Mouse (Mus musculus) Patski (cell line): ENCODE measurements around the gene Gpx2. TPM values are rescaled to one million over a fixed set of nuclear protein-coding genes. Genes with fewer than 3 reads are reported as not detected.

Source experiments
- ATAC-seq: fragments of 100-300 bp; one replicate; pipeline ENCODE4 v1.8.0; 2021
- CTCF ChIA-PET: fragments of 350-600 bp; sonication (Branson Sonifier 250); formaldehyde crosslinking; loops from one replicate; lab custom pipeline; 2022; ENCODE audit warnings: inconsistent platforms; lab: Charles Lee
- POLR2A ChIA-PET: fragments of 350-600 bp; sonication (Branson Sonifier 250); formaldehyde crosslinking; loops from one replicate; lab custom pipeline; 2022; ENCODE audit warnings: antibody characterized with exemption, inconsistent platforms; lab: Charles Lee
- DNase-seq: peaks from one replicate; pipeline ENCODE4 v3.0.0-alpha.2; 2011; ENCODE audit warnings: low read depth, low spot score
- H3K27me3 ChIP-seq: fragments of 371-371 bp; one replicate; pipeline ENCODE4 v1.5.1; 2021
- CTCF ChIP-seq: fragments of 100-300 bp; IDR thresholded peaks from one replicate; pipeline ENCODE4 v1.5.1; 2021
- in situ Hi-C: fragments of 300-500 bp; cut with MboI; formaldehyde crosslinking; loops from 3 replicates; pipeline ENCODE4 v1.11.1; 2018; ENCODE audit warnings: low pct_unique_long_range_greater_than_20kb, mixed read lengths
- polyA plus RNA-seq: library from polyadenylated mRNA; unstranded; gene quantifications from one replicate; pipeline ENCODE4 v1.2.3, GENCODE M21; 2021

Gpx2 gene
- not detected for polyA plus RNA-seq

DNA sequence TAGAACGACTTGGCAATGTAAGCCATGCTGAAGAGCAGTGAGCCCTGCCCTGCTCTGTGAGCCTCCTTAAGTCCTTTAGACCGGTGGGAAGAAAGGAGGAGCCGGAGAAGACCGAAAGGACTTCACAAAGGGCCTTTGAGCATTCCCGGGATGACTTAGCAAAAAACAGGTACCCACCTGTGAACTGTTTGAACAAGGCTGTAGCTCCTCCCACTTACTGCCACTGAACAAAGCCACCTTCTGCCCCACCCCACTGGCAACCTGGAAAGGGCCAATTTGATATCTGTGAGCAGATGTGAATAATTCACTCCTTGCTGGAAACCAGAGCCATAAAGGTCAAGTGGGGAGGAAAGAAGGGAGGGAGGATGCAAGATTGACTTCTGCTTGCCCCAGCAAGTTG, at the start of gene Gpx2:
Gpx2 (minus strand) TSS at position 205 of the 400 bp plus-strand sequence.
- peaks cover 23% of the 10 kb centered on the region for H3K27me3 ChIP-seq
- ChIA-PET CTCF (no interaction called here), POLR2A (no interaction called here)
- in situ Hi-C loops, result loop anchor here (10.0 kb wide), 1 partner anchor 151 kb away; no protein-coding TSS in a partner anchor
- DNase-seq (no peak), ATAC-seq (no peak)
- TF ChIP-seq CTCF, result no peak

DNA sequence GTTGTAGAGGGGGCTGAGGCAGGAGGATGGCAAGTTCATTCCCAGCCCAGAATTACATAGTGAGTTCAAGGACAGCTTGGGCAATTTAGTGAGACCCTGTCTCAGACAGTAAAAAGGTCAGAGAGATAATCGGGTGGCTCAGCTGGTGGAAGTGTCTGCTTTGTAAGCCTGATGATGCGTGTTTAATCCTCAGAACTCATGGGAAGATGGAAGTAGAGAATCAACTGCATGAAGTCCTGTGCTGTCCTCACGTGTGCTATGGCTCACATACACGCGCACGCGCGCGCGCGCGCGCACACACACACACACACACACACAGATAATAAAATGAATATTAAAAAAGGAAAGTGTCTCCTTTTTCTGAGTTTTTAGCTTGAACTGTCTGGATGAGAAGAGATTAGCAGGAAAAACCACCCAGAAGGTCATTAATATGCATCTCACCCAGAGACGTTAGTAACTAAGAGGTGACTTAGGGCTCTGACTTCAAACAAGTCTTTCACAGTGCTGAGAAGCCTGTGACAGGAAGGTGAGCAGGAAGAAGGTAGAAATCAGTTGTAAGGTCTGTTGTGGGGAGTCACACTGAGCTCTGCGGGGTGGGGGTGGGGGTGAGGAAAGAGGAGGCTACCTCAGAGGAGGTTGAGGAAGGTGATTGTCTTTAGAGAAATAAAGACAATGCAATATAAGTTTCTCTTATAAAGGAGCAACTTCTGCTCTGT, 49.1 kb upstream of the Gpx2 start:
- in situ Hi-C loops, result loop anchor here (25.0 kb wide), 1 partner anchor 818 kb away; no protein-coding TSS in a partner anchor
- CTCF ChIA-PET, result no interaction called here
- H3K27me3 ChIP-seq, result no peaks in the 10 kb centered on the region
- POLR2A ChIA-PET, result no interaction called here
- no peak for ATAC-seq
- no peak for TF ChIP-seq CTCF
- no peak for DNase-seq

DNA sequence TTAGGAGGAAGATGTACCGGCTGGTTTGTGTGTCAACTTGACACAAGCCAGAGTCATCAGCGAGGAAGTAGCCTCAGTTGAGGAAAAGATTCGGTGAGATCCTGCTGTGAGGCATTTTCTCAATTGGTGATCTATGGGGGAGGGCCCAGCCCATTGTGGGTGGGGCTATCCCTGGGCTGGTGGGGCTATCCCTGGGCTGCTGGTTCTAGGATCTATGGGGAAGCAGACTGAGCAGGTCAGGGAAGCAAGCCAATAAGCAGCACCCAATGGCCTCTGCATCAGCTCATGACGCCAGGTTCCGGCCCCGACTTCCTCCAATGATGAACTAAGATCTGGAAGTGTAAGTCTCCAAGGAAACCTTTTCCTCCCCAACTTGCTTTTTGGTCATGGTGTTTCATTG, 44.7 kb upstream of the Gpx2 start:
- CTCF ChIA-PET, result interaction anchor here (1.5 to 1.7 kb wide), 2 partner anchors 23 to 39 kb away, joined by 4 to 5 read pairs; no protein-coding TSS in a partner anchor
- POLR2A ChIA-PET, result no interaction called here

DNA sequence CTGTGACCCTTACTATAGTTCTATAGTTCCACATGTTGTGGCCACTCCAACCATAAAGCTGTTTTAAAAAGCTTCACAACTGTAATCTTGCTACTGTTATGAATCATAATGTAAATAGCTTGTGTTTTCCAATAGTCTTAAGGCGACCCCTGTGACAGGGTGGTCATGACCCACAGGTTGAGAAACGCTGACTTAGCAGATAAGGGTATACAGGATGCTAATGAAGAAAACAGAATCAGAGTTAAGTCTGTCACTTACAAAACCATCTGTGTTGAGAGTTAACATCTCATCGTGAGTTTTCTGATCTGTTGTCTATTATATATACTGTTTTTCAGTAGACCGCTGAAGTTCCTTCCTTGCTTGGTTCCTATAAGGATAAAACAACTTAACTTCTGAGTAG, 43.9 kb upstream of the Gpx2 start:
- CTCF ChIA-PET, result interaction anchor here (1.8 kb wide), 1 partner anchor 40 kb away, joined by 4 read pairs; no protein-coding TSS in a partner anchor

More for the DNA sequence above, 44.7 kb upstream of the Gpx2 start:
- H3K27me3 ChIP-seq, result no peaks in the 10 kb centered on the region
- ATAC-seq (no peak), DNase-seq (no peak)
- TF ChIP-seq CTCF, result no peak
- in situ Hi-C loops, result loop anchor here (25.0 kb wide), 1 partner anchor 822 kb away; no protein-coding TSS in a partner anchor

DNA sequence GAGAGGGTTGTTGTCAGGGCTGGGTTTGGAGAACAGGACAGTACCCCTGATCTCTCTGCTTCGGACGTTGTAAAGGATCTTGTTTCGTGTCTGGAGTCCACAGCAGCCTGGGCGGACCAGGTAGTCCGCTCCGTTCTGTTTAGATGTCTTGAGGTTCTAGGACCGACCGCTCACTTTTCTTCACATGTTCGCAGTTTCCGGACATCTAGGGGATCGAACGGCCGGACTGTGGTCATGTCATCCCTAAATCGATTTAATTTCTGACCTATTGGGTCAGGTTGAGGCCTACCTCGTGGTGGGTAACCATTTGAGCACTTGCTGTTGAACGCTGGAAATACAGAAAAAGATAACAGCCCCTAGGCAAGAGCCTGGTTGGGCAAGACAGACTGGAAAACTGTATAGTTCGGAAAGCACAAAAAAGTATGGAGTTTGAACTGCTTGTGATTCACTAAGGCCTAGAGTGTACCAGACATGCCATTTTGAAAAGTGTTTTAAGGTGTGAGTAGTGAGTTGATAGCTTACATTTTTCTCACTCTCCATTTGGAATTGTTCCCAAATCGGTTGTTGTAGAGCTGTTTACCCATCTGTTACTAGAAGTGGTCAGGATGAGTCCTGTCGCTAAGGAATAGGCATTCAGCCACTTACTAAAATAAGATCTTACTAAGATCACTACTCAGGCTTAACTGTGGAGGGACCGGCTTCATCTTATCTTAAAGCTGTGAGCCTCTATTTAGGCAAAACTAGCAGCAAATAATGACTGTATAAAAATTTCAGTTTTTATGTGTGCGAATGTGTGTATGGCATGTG, 42.7 kb upstream of the Gpx2 start:
- in situ Hi-C loops, result loop anchor here (5.0 to 25.0 kb wide), 3 partner anchors 44 to 824 kb away; partner anchors contain the start of gene Fut8
- H3K27me3 ChIP-seq, result no peaks in the 10 kb centered on the region
- ATAC-seq (no peak), DNase-seq (no peak)
- ChIA-PET CTCF (interaction anchor here (1.1 to 2.2 kb wide), 10 partner anchors 30 to 171 kb away, joined by 3 to 15 read pairs (median 4); no protein-coding TSS in a partner anchor), POLR2A (interaction anchor here (1.6 kb wide), 1 partner anchor 9 kb away, joined by 3 read pairs; no protein-coding TSS in a partner anchor)
- no peak for TF ChIP-seq CTCF

More for the DNA sequence above, 43.9 kb upstream of the Gpx2 start:
- DNase-seq (no peak), ATAC-seq (no peak)
- POLR2A ChIA-PET, result interaction anchor here (1.6 kb wide), 1 partner anchor 8 kb away, joined by 3 read pairs; no protein-coding TSS in a partner anchor
- H3K27me3 ChIP-seq, result no peaks in the 10 kb centered on the region
- in situ Hi-C loops, result loop anchor here (5.0 to 25.0 kb wide), 3 partner anchors 43 to 823 kb away; partner anchors contain the start of gene Fut8
- no peak for TF ChIP-seq CTCF

DNA sequence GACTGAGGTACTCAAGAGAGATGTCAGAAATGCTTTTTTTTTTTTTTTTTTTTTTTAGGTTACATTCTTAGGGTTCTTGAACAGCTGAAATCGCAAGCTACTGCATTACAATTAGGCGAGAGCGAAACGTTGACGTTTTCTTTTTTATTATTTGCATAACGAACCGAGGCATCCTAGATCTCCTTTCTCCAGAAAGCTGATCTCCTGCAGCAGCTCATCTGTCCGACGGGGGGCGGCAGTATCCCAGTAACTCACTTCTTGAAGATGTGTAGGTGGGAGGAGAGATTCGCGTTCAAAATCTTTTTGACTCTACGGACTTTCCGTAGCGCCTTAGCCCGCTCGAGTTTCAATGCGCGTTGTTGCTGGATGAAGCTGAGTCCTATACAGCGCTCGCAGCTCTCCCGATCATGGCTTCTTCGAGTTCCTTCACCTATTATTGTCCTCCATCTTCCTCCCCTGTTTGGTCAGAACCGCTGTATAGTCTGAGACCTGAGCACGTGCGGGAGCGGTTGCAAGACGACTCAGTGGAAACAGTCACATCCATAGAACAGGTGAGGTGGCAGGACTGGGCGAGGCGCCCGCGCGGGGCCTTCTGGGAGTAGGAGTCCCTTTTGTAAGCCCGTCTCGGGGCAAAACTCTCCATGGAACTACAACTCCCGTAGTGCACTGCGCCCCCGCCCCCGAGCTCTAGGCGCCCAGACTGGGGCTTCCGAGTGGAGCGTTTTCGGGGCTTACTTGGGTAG, 41.9 kb upstream of the Gpx2 start:
- DNase-seq (peak; percentile 87), ATAC-seq (peak; percentile 92)
- ChIA-PET POLR2A (interaction anchor here (0.6 to 1.2 kb wide), 3 partner anchors 30 to 66 kb away, joined by 3 to 6 read pairs (median 3); no protein-coding TSS in a partner anchor), CTCF (interaction anchor here (0.7 to 2.2 kb wide), 11 partner anchors 13 to 172 kb away, joined by 3 to 15 read pairs (median 4); no protein-coding TSS in a partner anchor)
- in situ Hi-C loops, result loop anchor here (5.0 to 25.0 kb wide), 3 partner anchors 45 to 825 kb away; partner anchors contain the start of gene Fut8
- TF ChIP-seq CTCF, result peak; percentile 96
- H3K27me3 ChIP-seq, result no peaks in the 10 kb centered on the region

DNA sequence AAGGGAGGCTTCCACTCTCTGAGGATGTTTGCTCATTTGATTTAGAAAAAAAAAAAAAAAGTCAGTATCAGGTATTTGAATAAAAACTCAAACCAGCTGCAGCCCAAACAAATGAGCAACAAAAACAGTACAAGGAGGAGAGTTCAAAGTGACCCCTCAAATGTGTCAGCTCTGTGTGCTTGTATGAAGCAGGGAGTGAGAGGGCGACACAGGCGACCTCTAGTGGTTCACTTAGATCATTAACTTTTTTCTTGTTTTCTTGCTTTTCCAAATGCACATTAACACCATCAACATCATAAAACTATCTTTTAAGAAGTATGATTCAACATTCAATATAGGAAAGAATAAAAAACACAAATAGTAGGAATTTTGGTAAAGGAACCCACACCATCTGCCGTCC, 37.4 kb upstream of the Gpx2 start:
- H3K27me3 ChIP-seq, result no peaks in the 10 kb centered on the region
- POLR2A ChIA-PET, result no interaction called here
- DNase-seq, result no peak
- CTCF ChIA-PET, result interaction anchor here (0.6 to 2.5 kb wide), 3 partner anchors 9 to 58 kb away, joined by 3 to 7 read pairs (median 4); no protein-coding TSS in a partner anchor
- no peak for ATAC-seq
- in situ Hi-C loops, result loop anchor here (10.0 to 25.0 kb wide), 2 partner anchors 402 to 830 kb away; partner anchors contain the start of gene Fut8
- peak; percentile 83 for TF ChIP-seq CTCF

DNA sequence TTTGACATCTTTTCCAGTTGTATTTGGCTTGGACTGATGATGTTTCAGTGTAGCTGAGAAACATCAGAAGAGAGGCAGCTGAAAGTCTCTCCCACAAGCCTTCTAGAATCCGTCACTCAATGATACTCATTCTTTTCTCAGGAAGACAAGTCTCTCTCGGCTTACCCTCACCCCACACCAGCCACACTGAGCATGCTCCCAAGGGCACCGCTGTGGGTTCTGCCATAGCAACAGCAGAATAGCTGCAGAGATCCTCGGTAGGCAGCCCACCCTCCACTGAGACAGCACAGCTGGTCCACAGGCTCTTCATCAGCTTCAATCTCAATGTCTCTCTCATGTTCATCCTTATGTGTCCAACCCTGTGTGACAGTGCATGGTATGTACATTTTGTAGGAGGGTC, 29.9 kb upstream of the Gpx2 start:
- ChIA-PET POLR2A (no interaction called here), CTCF (no interaction called here)
- DNase-seq (no peak), ATAC-seq (no peak)
- peaks cover 13% of the 10 kb centered on the region for H3K27me3 ChIP-seq
- in situ Hi-C loops, result loop anchor here (25.0 kb wide), 1 partner anchor 837 kb away; no protein-coding TSS in a partner anchor
- no peak for TF ChIP-seq CTCF

DNA sequence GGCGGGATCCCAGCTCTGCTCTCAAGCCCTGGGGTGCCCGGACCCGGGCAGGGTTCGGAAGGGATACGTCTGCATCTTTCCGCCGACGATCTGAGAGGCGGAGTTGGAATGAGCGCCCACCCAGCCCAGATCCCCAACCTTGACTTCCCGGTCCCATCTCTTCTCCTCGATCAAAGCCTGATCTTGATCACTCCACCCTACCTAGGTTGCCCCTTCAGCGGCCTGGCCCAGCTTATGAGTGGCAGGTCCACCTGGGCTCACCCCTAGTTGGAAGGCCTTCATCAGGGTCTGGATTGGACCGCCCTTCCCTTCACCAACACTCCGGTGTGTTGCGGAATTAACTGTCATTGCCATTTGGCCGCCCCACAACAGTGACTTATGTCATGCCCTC, 27.3 kb upstream of the Gpx2 start, which contains the start of gene Rab15:
Rab15 (minus strand) TSS at position 258 of the 391 bp plus-strand sequence.
- DNase-seq (no peak), ATAC-seq (no peak)
- H3K27me3 ChIP-seq, result peaks cover 13% of the 10 kb centered on the region
- POLR2A ChIA-PET, result no interaction called here
- in situ Hi-C loops, result no loop called here
- no peak for TF ChIP-seq CTCF
- CTCF ChIA-PET, result no interaction called here
